Mouse (Mus musculus) right cerebral cortex, adult 18-20 months (tissue): ENCODE data around the gene Fancb.
A peak's percentile ranks its signal among the peaks of the same experiment; 100 is the strongest.

Experiments used
- DNase-seq: peaks from one replicate; pipeline ENCODE4 v3.0.0; 2022; ENCODE audit warnings: mixed read lengths

Fancb gene

GRCm38 (mm10) chrX:164980193-164980775 is at the start of gene Fancb, which contains the start of gene Mospd2:
Fancb (plus strand) TSS chrX:164980592.
Mospd2 (minus strand) TSS chrX:164980375.
- DNase-seq = peak; percentile 90

- no peak for DNase-seq
These were observed 38.9 kb upstream of the Fancb start for GRCm38 (mm10) chrX:164941540-164941939.

- no peak for DNase-seq
These were observed 28.4 kb upstream of the Fancb start for GRCm38 (mm10) chrX:164951858-164952576.

GRCm38 (mm10) chrX:164952601-164953375 is 27.6 kb upstream of the Fancb start:
- no peak for DNase-seq

- DNase-seq = no peak
These were observed 14.5 kb upstream of the Fancb start for GRCm38 (mm10) chrX:164965750-164966448.

- DNase-seq = no peak
These were observed 9.2 kb upstream of the Fancb start for GRCm38 (mm10) chrX:164971206-164971605.

GRCm38 (mm10) chrX:164978866-164979265 is 1.5 kb upstream of the Fancb start:
- DNase-seq = no peak

- DNase-seq = no peak
These were observed 22.7 kb downstream of the Fancb start for GRCm38 (mm10) chrX:165003141-165003540.

GRCm38 (mm10) chrX:165004779-165005324 is 24.5 kb downstream of the Fancb start, which contains the start of gene Gm17604:
Gm17604 (minus strand) TSS chrX:165004829.
- no peak for DNase-seq
